Mouse (Mus musculus) heart, adult 2 months (tissue): ENCODE results near the gene Sf3b4.
"Not testable (repeated sequence)": the region's sequence is repeated elsewhere in the genome, so short reads cannot be mapped to it uniquely, and the experiment has no call there.

ENCODE experiments used
- CTCF ChIP-seq: fragments of 200-600 bp; IDR thresholded peaks from 2 replicates; pipeline ENCODE4 v1.8.1; 2022; ENCODE audit warnings: antibody characterized with exemption, mild to moderate bottlenecking, moderate library complexity
- POLR2A ChIP-seq: fragments of 200-500 bp; IDR thresholded peaks from 2 replicates; pipeline ENCODE4 v1.6.1; 2011; ENCODE audit warnings: mild to moderate bottlenecking, low read depth, low read length, control low read depth; ENCODE audit not compliant: insufficient read depth

GRCm38 (mm10) chr3:96220131-96220764 is 48.1 kb downstream of the Sf3b4 start:
- not testable (repeated sequence) for TF ChIP-seq CTCF, POLR2A
